Mouse (Mus musculus): Measurements from ENCODE around the gene Nus1. TPM values are rescaled to one million over a fixed set of nuclear protein-coding genes. Genes with fewer than 3 reads are reported as not detected.

Nus1 gene
- polyA plus RNA-seq, 1 experiment: 10.9 TPM

DNA sequence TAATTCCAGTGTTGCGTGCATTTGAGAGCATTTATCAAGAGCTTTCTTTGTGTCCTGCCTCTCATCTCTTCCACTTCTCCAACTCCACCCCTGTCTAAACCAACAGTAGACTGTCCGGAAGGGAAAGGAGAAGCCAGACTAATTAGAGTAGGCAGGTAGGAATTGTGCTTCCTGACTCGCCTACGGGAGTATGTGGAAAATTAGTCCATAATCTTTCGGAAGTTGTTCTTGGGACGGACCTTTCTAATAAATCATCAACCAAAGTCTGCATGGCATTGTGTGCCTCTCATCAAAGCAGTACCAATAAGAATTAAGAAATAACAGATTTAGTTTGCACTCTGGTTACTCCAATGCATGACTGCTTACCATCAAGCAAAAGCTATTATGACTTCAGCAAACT lies 34.3 kb upstream of the Nus1 start:
- H3K79me2 ChIP-seq (ENCODE audit: control insufficient read depth, insufficient read depth): peaks cover 34% of the 10 kb centered on the region
- H3K36me3 ChIP-seq (ENCODE audit: control insufficient read depth, insufficient read depth): no peaks in the 10 kb centered on the region
- H3K4me2 ChIP-seq (ENCODE audit: low read depth): peak overlapping the region; percentile 67
- TF ChIP-seq TCF12 (IDR thresholded peaks at IDR 0.05; ENCODE audit: insufficient read depth, poor library complexity, severe bottlenecking): no peak
- no peak for TF ChIP-seq USF1 (IDR thresholded peaks at IDR 0.05; ENCODE audit: low read depth)
- TF ChIP-seq MYOD1 (IDR thresholded peaks at IDR 0.05; ENCODE audit: control insufficient read depth in 1 of 3, insufficient read length in 2 of 3, low read depth in 2 of 3): no peak
- no peak for TF ChIP-seq POLR2AphosphoS2 (IDR thresholded peaks at IDR 0.05; ENCODE audit: insufficient read length, low read depth)
- H3K27me3 ChIP-seq (ENCODE audit: control insufficient read depth, insufficient read depth, insufficient read length): no peaks in the 10 kb centered on the region
- H3ac ChIP-seq (ENCODE audit: control insufficient read depth, insufficient read length): no peak overlapping the region
- peak overlapping the region; percentile 84 for H3K4me3 ChIP-seq

DNA sequence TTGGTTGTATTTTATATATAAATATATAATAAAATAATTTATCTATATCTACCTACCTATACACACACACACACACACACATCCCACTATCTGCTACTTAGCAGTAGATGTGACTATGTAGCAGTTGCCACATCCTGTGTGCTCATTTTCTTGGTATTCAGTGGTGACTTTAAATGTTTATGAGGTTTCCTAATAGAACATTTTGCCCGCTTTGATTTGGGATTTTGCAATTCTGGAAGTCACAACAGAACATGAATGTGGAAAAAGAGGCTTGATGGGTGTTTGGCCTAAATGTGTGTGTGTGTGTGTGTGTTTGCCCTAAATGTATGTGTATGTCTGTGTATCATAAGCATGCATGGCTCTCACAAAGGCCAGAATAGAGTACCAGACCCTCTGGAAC lies 33.8 kb upstream of the Nus1 start:
- H3K4me3 ChIP-seq: peak overlapping the region; percentile 84
- TF ChIP-seq CEBPB (IDR thresholded peaks at IDR 0.05; ENCODE audit: insufficient read depth, poor library complexity, severe bottlenecking) (peak; percentile 51; the same call in 1 of the 2 replicates), SRF (IDR thresholded peaks at IDR 0.05; ENCODE audit: control insufficient read depth, insufficient read length, low read depth) (no peak)
- H3ac ChIP-seq (ENCODE audit: control insufficient read depth, insufficient read length): no peak overlapping the region
- peak overlapping the region; percentile 25 for H3K4me2 ChIP-seq (ENCODE audit: low read depth)
- no peaks in the 10 kb centered on the region for H3K36me3 ChIP-seq (ENCODE audit: control insufficient read depth, insufficient read depth)
- peaks cover 29% of the 10 kb centered on the region for H3K79me2 ChIP-seq (ENCODE audit: control insufficient read depth, insufficient read depth)
- H3K27me3 ChIP-seq (ENCODE audit: control insufficient read depth, insufficient read depth, insufficient read length): no peaks in the 10 kb centered on the region

DNA sequence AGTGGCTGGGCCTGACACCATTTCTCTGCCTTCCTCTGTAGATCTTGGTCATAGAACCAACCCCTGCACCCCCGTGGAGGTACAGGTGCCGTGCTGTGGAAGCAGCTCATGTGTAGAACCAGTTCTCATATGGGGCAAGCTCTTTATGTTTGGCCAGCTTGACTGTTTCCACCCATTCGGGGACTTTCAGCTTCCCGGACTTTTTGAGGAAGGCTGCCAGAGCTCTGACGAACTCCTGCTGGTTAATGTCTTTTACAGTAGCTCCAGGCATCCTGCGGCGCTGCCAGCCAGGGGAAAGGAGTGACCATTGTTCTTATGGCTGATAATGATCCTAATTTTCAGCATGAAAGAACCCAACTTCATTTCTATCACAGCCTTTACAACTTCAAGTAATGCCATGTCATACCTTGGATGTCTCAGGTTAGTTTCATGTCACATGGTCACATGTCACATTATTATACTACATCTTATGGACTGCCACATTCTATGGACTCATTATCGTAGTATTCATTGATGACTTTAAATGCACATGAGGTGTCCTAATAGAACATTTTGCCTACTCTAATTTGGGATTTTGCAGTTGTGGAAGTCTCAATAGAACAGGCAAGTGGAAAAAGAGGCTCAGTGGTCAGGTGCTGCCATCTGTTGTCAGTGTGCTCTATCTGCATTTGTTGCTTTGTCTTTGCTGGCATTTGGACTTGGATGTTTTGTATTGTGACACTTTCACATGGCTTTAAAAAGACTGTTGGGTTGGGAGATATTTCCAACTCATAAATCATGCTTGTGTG lies 32.3 kb upstream of the Nus1 start:
- no peak overlapping the region for H3K4me3 ChIP-seq
- H3ac ChIP-seq (ENCODE audit: control insufficient read depth, insufficient read length): no peak overlapping the region
- H3K36me3 ChIP-seq (ENCODE audit: control insufficient read depth, insufficient read depth): no peaks in the 10 kb centered on the region
- peaks cover 16% of the 10 kb centered on the region for H3K79me2 ChIP-seq (ENCODE audit: control insufficient read depth, insufficient read depth)
- H3K4me2 ChIP-seq (ENCODE audit: low read depth): no peak overlapping the region
- no peak for TF ChIP-seq E2F4 (IDR thresholded peaks at IDR 0.05; ENCODE audit: insufficient read depth)
- TF ChIP-seq MAX (IDR thresholded peaks at IDR 0.05; ENCODE audit: low read depth): no peak
- TF ChIP-seq MYOD1 (IDR thresholded peaks at IDR 0.05; ENCODE audit: control insufficient read depth in 1 of 3, insufficient read length in 2 of 3, low read depth in 2 of 3): no peak
- no peak for TF ChIP-seq USF1 (IDR thresholded peaks at IDR 0.05; ENCODE audit: low read depth)
- TF ChIP-seq TCF12 (IDR thresholded peaks at IDR 0.05; ENCODE audit: insufficient read depth, poor library complexity, severe bottlenecking): no peak
- no peak for TF ChIP-seq CEBPB (IDR thresholded peaks at IDR 0.05; ENCODE audit: insufficient read depth, poor library complexity, severe bottlenecking)
- TF ChIP-seq POLR2AphosphoS2 (IDR thresholded peaks at IDR 0.05; ENCODE audit: insufficient read length, low read depth): no peak
- no peak for TF ChIP-seq MYOG (IDR thresholded peaks at IDR 0.05; ENCODE audit: control insufficient read depth in 1 of 3, insufficient read depth in 1 of 3, insufficient read length in 2 of 3, low read depth in 2 of 3)
- no peak for TF ChIP-seq POLR2A (IDR thresholded peaks at IDR 0.05; ENCODE audit: insufficient read length, low read depth)
- no peak for TF ChIP-seq SRF (IDR thresholded peaks at IDR 0.05; ENCODE audit: control insufficient read depth, insufficient read length, low read depth)
- TF ChIP-seq REST (IDR thresholded peaks at IDR 0.05; ENCODE audit: insufficient read depth, insufficient read length): no peak
- no peak for TF ChIP-seq TCF3 (IDR thresholded peaks at IDR 0.05; ENCODE audit: insufficient read length, low read depth)
- no peaks in the 10 kb centered on the region for H3K27me3 ChIP-seq (ENCODE audit: control insufficient read depth, insufficient read depth, insufficient read length)

DNA sequence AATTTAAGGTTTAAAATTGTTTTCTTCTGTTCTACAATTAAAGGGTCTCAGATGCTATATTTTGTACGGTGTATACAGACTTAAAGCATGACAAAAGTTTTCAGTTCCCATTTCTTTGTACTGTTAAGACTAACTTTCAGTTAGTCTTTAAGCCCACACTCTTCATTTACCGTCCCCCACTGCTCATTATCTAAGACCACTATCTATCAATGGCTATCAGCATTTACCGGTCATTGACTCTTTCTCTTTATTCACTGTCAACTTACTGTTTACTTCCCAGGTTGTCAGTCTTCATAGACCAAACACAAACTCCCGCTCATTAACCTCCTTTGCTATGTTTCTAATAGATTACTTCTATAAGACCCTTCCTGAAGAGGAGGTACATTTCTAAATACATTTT lies 30.2 kb upstream of the Nus1 start:
- no peak overlapping the region for H3K4me3 ChIP-seq
- H3ac ChIP-seq (ENCODE audit: control insufficient read depth, insufficient read length): no peak overlapping the region
- H3K36me3 ChIP-seq (ENCODE audit: control insufficient read depth, insufficient read depth): no peaks in the 10 kb centered on the region
- no peak for TF ChIP-seq POLR2A (IDR thresholded peaks at IDR 0.05; ENCODE audit: insufficient read length, low read depth)
- H3K27me3 ChIP-seq (ENCODE audit: control insufficient read depth, insufficient read depth, insufficient read length): no peaks in the 10 kb centered on the region
- no peak overlapping the region for H3K4me2 ChIP-seq (ENCODE audit: low read depth)
- H3K79me2 ChIP-seq (ENCODE audit: control insufficient read depth, insufficient read depth): no peaks in the 10 kb centered on the region

DNA sequence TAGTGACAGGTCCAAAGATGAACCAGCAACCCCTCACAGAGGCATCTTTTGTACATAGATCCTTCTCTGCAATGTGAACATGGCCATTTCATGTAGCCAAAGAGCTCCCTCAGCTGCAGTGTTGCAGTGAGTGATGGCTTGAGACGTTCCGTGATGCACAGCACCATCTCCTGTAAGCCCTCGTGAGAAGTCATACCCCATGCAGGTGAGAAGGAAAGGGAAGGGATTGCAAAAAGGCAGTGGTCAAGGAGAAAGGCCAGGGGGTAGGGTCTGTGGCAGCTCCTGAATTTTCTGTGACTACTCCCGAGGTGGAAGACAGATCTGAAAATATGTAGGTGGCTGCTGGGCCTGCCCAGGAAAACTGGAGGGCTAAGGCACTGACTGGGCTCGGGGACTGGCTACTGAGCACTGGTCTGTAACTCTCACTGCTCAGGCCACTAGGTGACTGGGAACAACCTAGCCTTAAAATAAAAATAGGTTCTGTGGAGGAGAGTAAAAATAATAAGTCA lies 28.4 kb upstream of the Nus1 start, which contains the start of gene Nepn:
Gene Nepn (plus strand): TSS at position 51 of the 509 bp plus-strand sequence.
- no peak within 1 kb of the TSS for H3K4me3 ChIP-seq
- TF ChIP-seq MAX (IDR thresholded peaks at IDR 0.05; ENCODE audit: low read depth): no peak
- H3K36me3 ChIP-seq (ENCODE audit: control insufficient read depth, insufficient read depth): no peaks in the 10 kb centered on the region
- H3K4me2 ChIP-seq (ENCODE audit: low read depth): no peak within 1 kb of the TSS
- no peak within 1 kb of the TSS for H3ac ChIP-seq (ENCODE audit: control insufficient read depth, insufficient read length)
- no peaks in the 10 kb centered on the region for H3K79me2 ChIP-seq (ENCODE audit: control insufficient read depth, insufficient read depth)
- H3K27me3 ChIP-seq (ENCODE audit: control insufficient read depth, insufficient read depth, insufficient read length): no peaks in the 10 kb centered on the region

DNA sequence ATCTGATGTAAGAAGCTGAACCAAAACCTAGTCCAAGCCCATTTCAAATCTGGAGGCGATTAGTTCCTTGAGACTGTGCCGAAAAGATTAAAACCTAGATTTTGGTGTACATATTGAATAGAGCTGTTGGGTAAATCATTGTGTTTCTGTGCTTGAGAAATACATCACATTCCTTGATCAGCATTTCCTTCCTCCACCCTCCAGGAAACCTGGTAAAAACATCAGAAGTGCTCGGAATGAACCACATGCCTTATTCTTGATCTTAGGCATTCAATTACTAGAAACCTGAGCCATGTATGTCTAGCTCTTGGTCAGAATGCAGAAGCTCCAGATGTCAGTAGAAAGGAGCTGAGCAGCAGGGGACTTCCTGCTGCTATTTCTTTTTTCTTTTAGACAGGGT lies 27.9 kb upstream of the Nus1 start:
- Histone ChIP-seq H3K4me2 (ENCODE audit: low read depth) (no peak overlapping the region), H3K79me2 (ENCODE audit: control insufficient read depth, insufficient read depth) (no peaks in the 10 kb centered on the region), H3K36me3 (ENCODE audit: control insufficient read depth, insufficient read depth) (no peaks in the 10 kb centered on the region), H3ac (ENCODE audit: control insufficient read depth, insufficient read length) (no peak overlapping the region), H3K27me3 (ENCODE audit: control insufficient read depth, insufficient read depth, insufficient read length) (no peaks in the 10 kb centered on the region), H3K4me3 (no peak overlapping the region)
- TF ChIP-seq MAX (IDR thresholded peaks at IDR 0.05; ENCODE audit: low read depth) (no peak), MYOG (IDR thresholded peaks at IDR 0.05; ENCODE audit: control insufficient read depth in 1 of 3, insufficient read depth in 1 of 3, insufficient read length in 2 of 3, low read depth in 2 of 3) (no peak), MYOD1 (IDR thresholded peaks at IDR 0.05; ENCODE audit: control insufficient read depth in 1 of 3, insufficient read length in 2 of 3, low read depth in 2 of 3) (no peak), SRF (IDR thresholded peaks at IDR 0.05; ENCODE audit: control insufficient read depth, insufficient read length, low read depth) (no peak), USF1 (IDR thresholded peaks at IDR 0.05; ENCODE audit: low read depth) (no peak)
